Mouse (Mus musculus): ENCODE data around the gene Nradd. TPM values are rescaled to one million over a fixed set of nuclear protein-coding genes. Genes with fewer than 3 reads are reported as not detected.

Nradd gene
- total and polyA plus RNA-seq, 3 experiments: 0.58 to 1.1 TPM; not detected in 1

DNA sequence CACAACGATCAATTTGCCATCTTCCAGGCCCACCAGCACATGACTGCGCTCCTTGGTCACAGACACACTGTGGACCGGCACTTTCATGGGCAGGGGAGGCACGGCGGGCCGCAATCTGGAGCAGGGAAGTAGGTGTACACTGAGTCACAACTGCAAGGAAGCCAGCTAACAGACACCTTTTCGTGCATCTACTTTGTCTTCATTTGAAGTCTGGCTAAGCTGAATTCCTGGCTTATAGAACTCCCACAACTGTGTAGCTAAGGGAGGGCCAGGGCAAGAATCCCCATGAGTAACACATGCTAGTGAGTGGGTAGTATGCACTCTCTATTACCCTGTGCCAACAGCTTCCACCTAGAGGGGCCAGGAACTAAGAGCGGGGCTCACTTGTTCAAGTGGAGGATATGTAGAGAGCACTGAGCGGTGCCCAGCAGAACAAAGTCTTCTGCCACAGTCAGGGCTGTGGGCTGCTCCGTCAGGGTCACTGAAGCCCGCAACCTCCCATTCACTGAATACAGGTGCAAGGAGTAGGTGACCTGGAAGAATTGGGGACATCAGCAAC is 1.2 kb upstream of the Nradd start:
- no peaks in the 10 kb centered on the region for H3K4me1 ChIP-seq (ENCODE audit: control insufficient read depth in 1 of 2, insufficient read depth in 2 of 2, low read length in 2 of 2)
- no peaks in the 10 kb centered on the region for H3K9me3 ChIP-seq (replicated peaks; ENCODE audit: insufficient read depth, low read length)
- no peak overlapping the region for H3K4me3 ChIP-seq (ENCODE audit: control insufficient read depth in 1 of 2, insufficient read depth in 1 of 2, low read depth in 2 of 2, low read length in 2 of 2)
- DNase-seq (ENCODE audit: low read depth, low spot score): no peak
- H3K27ac ChIP-seq (ENCODE audit: control insufficient read depth, low read depth, low read length): no peak overlapping the region
- H3K79me2 ChIP-seq (ENCODE audit: control insufficient read depth, insufficient read depth, low read length, poor library complexity): no peaks in the 10 kb centered on the region
- no peak overlapping the region for H3K9ac ChIP-seq (ENCODE audit: control insufficient read depth, low read depth, low read length, poor library complexity, severe bottlenecking)
- no peak for TF ChIP-seq USF2 (IDR thresholded peaks at IDR 0.05; ENCODE audit: borderline replicate concordance in 1 of 2, insufficient read depth in 1 of 2, low read depth in 1 of 2, low read length in 2 of 2)
- TF ChIP-seq MXI1 (IDR thresholded peaks at IDR 0.05; ENCODE audit: low read depth, low read length): no peak
- no peak for TF ChIP-seq HCFC1 (IDR thresholded peaks at IDR 0.05; ENCODE audit: low read depth, low read length)
- no peak for TF ChIP-seq CHD1 (IDR thresholded peaks at IDR 0.05; ENCODE audit: low read depth, low read length)
- TF ChIP-seq ELF1 (IDR thresholded peaks at IDR 0.05; ENCODE audit: low read depth, low read length): no peak
- TF ChIP-seq MEF2A (IDR thresholded peaks at IDR 0.05; ENCODE audit: extremely low read depth, insufficient replicate concordance, low read depth, low read length, poor library complexity, severe bottlenecking): no peak
- TF ChIP-seq CHD2 (IDR thresholded peaks at IDR 0.05; ENCODE audit: low read length): no peak
- no peak for TF ChIP-seq E2F4 (IDR thresholded peaks at IDR 0.05; ENCODE audit: borderline replicate concordance, low read depth, low read length)
- no peak for TF ChIP-seq POLR2A (IDR thresholded peaks at IDR 0.05; ENCODE audit: control insufficient read depth in 1 of 2, insufficient read depth in 1 of 2, low read depth in 1 of 2, low read length in 2 of 2, poor library complexity in 1 of 2)
- H3K27me3 ChIP-seq (ENCODE audit: control insufficient read depth in 1 of 2, insufficient read depth in 2 of 2, low read length in 2 of 2): no peaks in the 10 kb centered on the region
- H3K36me3 ChIP-seq (ENCODE audit: control insufficient read depth in 1 of 2, insufficient read depth in 2 of 2, low read length in 2 of 2): no peaks in the 10 kb centered on the region; a peak in 1 of 4 replicates

DNA sequence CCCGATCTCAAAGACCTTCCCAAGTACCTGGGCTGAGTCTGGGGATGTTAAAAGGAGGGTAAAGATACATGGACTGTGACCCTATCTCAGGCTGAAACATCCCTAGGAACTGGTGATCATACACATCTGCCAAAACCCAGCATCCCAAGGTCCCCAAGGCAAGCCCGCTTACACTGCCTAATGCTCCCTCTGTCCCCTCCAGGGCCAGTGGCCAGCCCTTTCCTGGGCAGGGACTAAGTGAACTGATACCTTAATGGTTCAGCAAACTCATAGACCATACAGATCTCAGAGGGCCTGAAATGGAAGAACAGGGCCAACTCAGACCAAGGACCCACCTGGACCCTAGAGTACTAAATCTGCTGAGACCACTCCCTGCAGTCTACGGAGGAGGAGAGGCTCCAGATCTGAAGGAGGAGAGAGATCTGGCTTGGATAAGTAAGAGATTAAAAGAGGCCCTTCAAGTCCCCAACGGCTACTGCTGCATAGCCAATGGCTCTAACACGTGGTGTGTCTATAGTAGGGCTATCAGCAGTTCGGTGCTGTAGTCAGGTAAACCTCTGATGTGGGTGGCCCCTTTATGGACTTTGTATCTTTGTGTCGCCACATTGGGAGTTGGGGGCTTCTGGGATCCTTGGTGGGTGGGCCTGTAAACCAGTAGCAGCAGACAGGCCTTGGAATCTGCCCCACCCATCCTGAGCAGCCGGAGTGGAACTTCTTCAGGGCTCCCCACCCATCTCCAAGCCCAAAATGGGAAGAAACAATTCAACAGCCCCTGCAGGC is 646 bp downstream of the Nradd start:
- Histone ChIP-seq H3K27me3 (ENCODE audit: control insufficient read depth in 1 of 2, insufficient read depth in 2 of 2, low read length in 2 of 2) (no peaks in the 10 kb centered on the region), H3K4me1 (ENCODE audit: control insufficient read depth in 1 of 2, insufficient read depth in 2 of 2, low read length in 2 of 2) (no peaks in the 10 kb centered on the region), H3K9me3 (replicated peaks; ENCODE audit: insufficient read depth, low read length) (no peaks in the 10 kb centered on the region), H3K9ac (ENCODE audit: control insufficient read depth, low read depth, low read length, poor library complexity, severe bottlenecking) (no peak overlapping the region), H3K36me3 (ENCODE audit: control insufficient read depth in 1 of 2, insufficient read depth in 2 of 2, low read length in 2 of 2) (no peaks in the 10 kb centered on the region; a peak in 1 of 4 replicates), H3K79me2 (ENCODE audit: control insufficient read depth, insufficient read depth, low read length, poor library complexity) (no peaks in the 10 kb centered on the region), H3K4me3 (ENCODE audit: control insufficient read depth in 1 of 2, insufficient read depth in 1 of 2, low read depth in 2 of 2, low read length in 2 of 2) (no peak overlapping the region), H3K27ac (ENCODE audit: control insufficient read depth, low read depth, low read length) (no peak overlapping the region)
- TF ChIP-seq EP300 (IDR thresholded peaks at IDR 0.05; ENCODE audit: low read depth in 1 of 2, low read length in 2 of 2) (no peak), RAD21 (IDR thresholded peaks at IDR 0.05; ENCODE audit: low read depth, low read length) (no peak), CHD1 (IDR thresholded peaks at IDR 0.05; ENCODE audit: low read depth, low read length) (no peak), SMC3 (IDR thresholded peaks at IDR 0.05; ENCODE audit: low read depth, low read length) (no peak), UBTF (IDR thresholded peaks at IDR 0.05; ENCODE audit: borderline replicate concordance, insufficient read depth, low read depth, low read length) (no peak), MAFK (IDR thresholded peaks at IDR 0.05; ENCODE audit: borderline replicate concordance, low read depth, low read length) (no peak), E2F4 (IDR thresholded peaks at IDR 0.05; ENCODE audit: borderline replicate concordance, low read depth, low read length) (no peak), POLR2A (IDR thresholded peaks at IDR 0.05; ENCODE audit: control insufficient read depth in 1 of 2, insufficient read depth in 1 of 2, low read depth in 1 of 2, low read length in 2 of 2, poor library complexity in 1 of 2) (no peak)
- no peak for DNase-seq (ENCODE audit: low read depth, low spot score)
